Mouse (Mus musculus) limb, embryonic 14.5 days (tissue): ENCODE measurements around the gene Galntl6. TPM values are rescaled to one million over a fixed set of nuclear protein-coding genes. Genes with fewer than 3 reads are reported as not detected.
A peak's percentile ranks its signal among the peaks of the same experiment; 100 is the strongest.

Experiments used
- ATAC-seq: fragments of 200-750 bp; cut with Nextera tagmentation; 2 replicates; pipeline ENCODE4 v1.8.0; 2017; ENCODE audit warnings: low read depth, moderate number of reproducible peaks, moderate TSS enrichment; ENCODE audit not compliant: low FRiP score
- DNase-seq: peaks from one replicate; pipeline ENCODE4 v3.0.0-alpha.2; 2015; ENCODE audit warnings: low spot score
- H3K27ac ChIP-seq: fragments of 300-500 bp; sonication (generic); replicated peaks from 2 replicates; pipeline ENCODE4 v1.5.1; 2014; ENCODE audit warnings: low read depth, mild to moderate bottlenecking, low read length, moderate library complexity, mixed read lengths
- H3K27me3 ChIP-seq: fragments of 300-500 bp; sonication (generic); 2 replicates; pipeline ENCODE4 v1.6.1; 2014; ENCODE audit warnings: low read length, mixed read lengths; ENCODE audit not compliant: control insufficient read depth, insufficient read depth
- H3K36me3 ChIP-seq: fragments of 300-500 bp; sonication (generic); 2 replicates; pipeline ENCODE4 v1.6.1; 2014; ENCODE audit warnings: mild to moderate bottlenecking, low read length, moderate library complexity, mixed read lengths; ENCODE audit not compliant: control insufficient read depth, insufficient read depth
- H3K4me1 ChIP-seq: fragments of 300-500 bp; sonication (generic); 2 replicates; pipeline ENCODE4 v1.6.1; 2014; ENCODE audit warnings: antibody characterized with exemption, low read length, mixed read lengths; ENCODE audit not compliant: control insufficient read depth, insufficient read depth
- H3K4me2 ChIP-seq: fragments of 300-500 bp; sonication (generic); replicated peaks from 2 replicates; pipeline ENCODE4 v1.6.1; 2014; ENCODE audit warnings: low read depth, mild to moderate bottlenecking, low read length, moderate library complexity; ENCODE audit not compliant: severe bottlenecking
- H3K4me3 ChIP-seq: fragments of 300-500 bp; sonication (generic); replicated peaks from 2 replicates; pipeline ENCODE4 v1.5.1; 2014; ENCODE audit warnings: low read length
- H3K9ac ChIP-seq: fragments of 300-500 bp; sonication (generic); 2 replicates; pipeline ENCODE4 v1.6.1; 2014; ENCODE audit warnings: mild to moderate bottlenecking, low read depth, low read length, moderate library complexity; ENCODE audit not compliant: severe bottlenecking
- H3K9me3 ChIP-seq: fragments of 300-500 bp; sonication (generic); 2 replicates; pipeline ENCODE4 v1.6.1; 2016; ENCODE audit warnings: low read length; ENCODE audit not compliant: control insufficient read depth
- POLR2A ChIP-seq: fragments of 200-500 bp; IDR thresholded peaks from 2 replicates; pipeline ENCODE4 v1.8.0; 2012; ENCODE audit warnings: inconsistent platforms, mild to moderate bottlenecking, moderate library complexity, borderline replicate concordance; ENCODE audit not compliant: insufficient read depth, insufficient read length; ENCODE audit errors: extremely low read depth
- WGBS: fragments of 180-500 bp; shearing (Covaris S2); extraction: QIAGEN DNeasy Blood & Tissue Kit; methylation state at CpG from one replicate; pipeline ENCODE4 v1.1.7; 2014; 5-methylcytosine and 5-hydroxymethylcytosine counted together
- polyA plus RNA-seq, 2 experiments: library from polyadenylated mRNA; depleted of rRNA in 1 of 2; stranded (reverse) in 1 of 2; unstranded in 1 of 2; fragments of >200 nt; fragmentation: Nextera tagmentation in 1 of 2; extraction: Ambion mirVana in 1 of 2; gene quantifications; 2 replicates each; pipeline versions ENCODE4 v1.2.1 to v1.2.3; 2012 to 2014

Gene Galntl6
- polyA plus RNA-seq, 2 experiments, result 0.57 to 0.65 TPM

DNA sequence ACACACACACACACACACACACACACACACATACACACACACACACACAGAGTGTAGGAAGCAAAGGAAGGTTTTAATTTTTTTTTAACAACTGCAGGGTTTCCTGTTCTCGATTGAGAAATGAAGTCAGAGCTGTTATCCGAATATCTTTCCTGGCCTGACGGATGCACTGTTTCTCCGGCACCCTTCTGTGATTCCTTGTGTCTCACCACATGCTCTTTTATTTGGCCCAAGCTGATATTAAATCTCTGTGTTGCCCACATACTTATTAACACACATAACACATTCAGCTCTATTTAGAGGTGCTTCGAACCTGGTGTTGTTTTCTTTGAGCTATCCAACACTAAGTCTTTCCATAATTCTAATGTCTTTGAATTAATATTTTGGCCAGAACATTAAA is 1069.0 kb downstream of the Galntl6 start:
- no peak for DNase-seq
- Histone ChIP-seq H3K27me3 (no peaks in the 10 kb centered on the region), H3K9me3 (no peaks in the 10 kb centered on the region), H3K9ac (no peak overlapping the region), H3K36me3 (no peaks in the 10 kb centered on the region), H3K4me2 (no peak overlapping the region), H3K4me3 (no peak overlapping the region), H3K4me1 (no peaks in the 10 kb centered on the region), H3K27ac (no peak overlapping the region)
- WGBS, result 55% methylated on average over 5 of the region's 5 CpGs
- no peak for ATAC-seq
- TF ChIP-seq POLR2A, result no peak

DNA sequence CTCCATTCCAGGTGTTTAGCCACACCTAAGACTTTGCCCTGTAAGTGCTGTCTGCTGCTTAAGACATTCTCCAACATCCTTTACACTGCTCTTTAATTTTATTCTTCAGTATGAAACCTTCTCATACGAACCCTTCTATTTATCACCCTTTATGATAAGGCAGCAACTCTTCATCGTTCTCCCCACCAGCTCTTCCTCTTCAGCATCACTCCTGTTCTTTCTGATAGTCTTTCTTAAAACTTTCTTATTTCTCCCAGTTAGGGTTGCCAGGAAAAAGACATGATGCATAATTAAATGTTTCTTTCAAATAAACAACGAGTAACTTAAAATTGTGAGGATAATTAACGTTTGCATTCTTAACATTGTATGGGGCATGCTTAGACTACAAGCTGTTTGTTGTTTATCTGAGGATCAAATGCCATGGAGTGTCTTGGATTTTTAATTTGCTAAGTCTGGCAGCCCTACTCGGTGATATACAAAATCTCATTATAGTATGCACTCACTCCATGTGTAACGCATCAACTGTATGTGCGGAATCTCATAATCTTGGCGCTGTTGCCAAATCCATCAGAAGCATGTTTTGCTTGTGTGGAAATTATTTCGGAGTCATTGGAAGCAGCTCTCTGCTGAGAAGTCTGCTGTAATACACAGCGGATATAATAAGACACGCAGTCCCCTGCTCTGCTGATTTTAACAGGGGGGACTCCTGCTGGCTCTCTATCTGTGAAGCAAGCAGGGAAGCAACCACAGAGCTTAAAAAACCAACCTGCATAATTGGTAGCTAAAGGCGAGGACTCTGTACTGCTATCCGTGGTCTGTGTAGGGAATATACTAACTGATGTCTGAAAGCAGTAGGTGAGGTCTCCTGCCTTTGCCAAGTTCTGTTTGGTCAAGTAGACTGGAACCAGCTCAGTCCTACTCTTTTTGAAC is 1069.7 kb downstream of the Galntl6 start:
- H3K9ac ChIP-seq, result no peak overlapping the region
- no peak overlapping the region for H3K4me2 ChIP-seq
- DNase-seq (no peak), ATAC-seq (no peak)
- 61% methylated on average over 13 of the region's 13 CpGs for WGBS
- no peaks in the 10 kb centered on the region for H3K27me3 ChIP-seq
- no peak for TF ChIP-seq POLR2A
- H3K27ac ChIP-seq, result no peak overlapping the region
- no peaks in the 10 kb centered on the region for H3K4me1 ChIP-seq
- H3K9me3 ChIP-seq, result no peaks in the 10 kb centered on the region
- H3K4me3 ChIP-seq, result no peak overlapping the region
- no peaks in the 10 kb centered on the region for H3K36me3 ChIP-seq

DNA sequence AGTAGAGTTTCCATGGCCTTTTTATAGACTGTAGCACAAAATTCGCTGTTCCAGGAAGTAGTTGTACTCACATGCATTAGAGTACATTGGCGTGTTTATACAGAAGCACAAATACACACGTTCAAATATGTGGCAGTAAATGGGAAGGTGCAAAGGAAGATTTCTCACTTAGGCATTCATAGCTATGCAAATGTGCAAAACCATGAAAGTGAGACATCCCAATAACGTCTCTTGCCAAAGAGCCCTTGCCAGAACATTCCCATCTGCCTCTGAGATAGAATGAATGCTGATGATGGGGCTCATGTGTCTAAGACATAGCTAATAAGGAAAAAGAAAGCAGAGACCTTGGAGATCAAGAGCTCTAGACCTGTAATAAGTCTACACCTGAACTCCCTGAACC is 1071.0 kb downstream of the Galntl6 start:
- Histone ChIP-seq H3K4me3 (no peak overlapping the region), H3K9me3 (no peaks in the 10 kb centered on the region), H3K9ac (no peak overlapping the region), H3K36me3 (no peaks in the 10 kb centered on the region), H3K27ac (no peak overlapping the region), H3K4me2 (no peak overlapping the region), H3K4me1 (peaks cover 6% of the 10 kb centered on the region), H3K27me3 (no peaks in the 10 kb centered on the region)
- no peak for DNase-seq
- ATAC-seq, result no peak
- 83% methylated on average over 4 of the region's 4 CpGs for WGBS
- TF ChIP-seq POLR2A, result no peak

DNA sequence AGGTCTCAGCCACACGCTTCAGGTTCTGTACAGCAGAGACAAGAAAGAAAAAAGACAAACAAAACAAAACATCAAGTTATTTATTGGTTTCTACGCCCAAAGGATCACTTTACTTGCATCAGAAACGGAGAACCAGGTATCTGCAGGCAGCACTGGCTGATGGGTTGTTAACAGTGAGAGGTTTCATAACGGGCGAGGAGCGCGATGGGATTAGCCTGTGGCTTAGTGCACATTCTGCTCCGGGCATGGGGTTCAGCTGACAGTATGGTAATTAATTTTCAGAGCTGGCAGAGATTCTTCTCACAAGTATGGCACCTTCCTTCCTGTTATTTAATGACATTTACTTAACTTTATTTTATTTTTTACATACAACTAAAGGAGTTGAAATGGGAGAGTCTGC is 1075.1 kb downstream of the Galntl6 start:
- Histone ChIP-seq H3K4me2 (peak overlapping the region; percentile 25; the same call in 1 of the 2 replicates), H3K9me3 (no peaks in the 10 kb centered on the region), H3K27ac (no peak overlapping the region), H3K27me3 (no peaks in the 10 kb centered on the region), H3K4me3 (no peak overlapping the region), H3K4me1 (peaks cover 6% of the 10 kb centered on the region), H3K36me3 (no peaks in the 10 kb centered on the region), H3K9ac (no peak overlapping the region)
- DNase-seq (no peak), ATAC-seq (no peak)
- WGBS, result 38% methylated on average over 8 of the region's 8 CpGs
- no peak for TF ChIP-seq POLR2A

DNA sequence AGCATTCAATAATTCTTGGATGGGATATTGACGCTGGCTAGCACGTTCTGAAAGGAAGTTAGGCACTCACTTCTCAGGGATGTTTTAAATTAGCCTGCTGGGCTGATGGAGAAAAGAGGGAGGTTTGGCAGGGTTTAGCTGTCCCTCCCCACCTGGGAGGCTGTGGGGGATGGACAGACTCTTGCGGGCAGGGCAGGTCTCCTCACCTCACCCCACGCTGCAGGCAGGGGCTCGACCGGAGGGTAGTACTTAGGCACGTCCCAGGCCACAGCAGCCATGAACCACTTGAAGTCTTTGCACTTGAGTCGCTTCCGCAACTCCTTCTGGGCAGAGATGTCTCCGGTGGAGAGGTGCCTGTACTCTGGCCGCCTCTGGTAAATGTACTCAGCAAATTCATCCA is 1075.5 kb downstream of the Galntl6 start:
- DNase-seq (no peak), ATAC-seq (no peak)

More for the DNA sequence above, 1075.5 kb downstream of the Galntl6 start:
- H3K9me3 ChIP-seq, result no peaks in the 10 kb centered on the region
- H3K4me2 ChIP-seq, result peak overlapping the region; percentile 25; the same call in 1 of the 2 replicates
- no peaks in the 10 kb centered on the region for H3K36me3 ChIP-seq
- H3K27ac ChIP-seq, result no peak overlapping the region
- WGBS, result 42% methylated on average over 11 of the region's 11 CpGs
- H3K27me3 ChIP-seq, result no peaks in the 10 kb centered on the region
- no peak for TF ChIP-seq POLR2A
- H3K4me3 ChIP-seq, result no peak overlapping the region
- peaks cover 6% of the 10 kb centered on the region for H3K4me1 ChIP-seq
- H3K9ac ChIP-seq, result no peak overlapping the region
